Mouse (Mus musculus): ENCODE measurements around the gene Gm37240.

The Gm37240 gene

DNA sequence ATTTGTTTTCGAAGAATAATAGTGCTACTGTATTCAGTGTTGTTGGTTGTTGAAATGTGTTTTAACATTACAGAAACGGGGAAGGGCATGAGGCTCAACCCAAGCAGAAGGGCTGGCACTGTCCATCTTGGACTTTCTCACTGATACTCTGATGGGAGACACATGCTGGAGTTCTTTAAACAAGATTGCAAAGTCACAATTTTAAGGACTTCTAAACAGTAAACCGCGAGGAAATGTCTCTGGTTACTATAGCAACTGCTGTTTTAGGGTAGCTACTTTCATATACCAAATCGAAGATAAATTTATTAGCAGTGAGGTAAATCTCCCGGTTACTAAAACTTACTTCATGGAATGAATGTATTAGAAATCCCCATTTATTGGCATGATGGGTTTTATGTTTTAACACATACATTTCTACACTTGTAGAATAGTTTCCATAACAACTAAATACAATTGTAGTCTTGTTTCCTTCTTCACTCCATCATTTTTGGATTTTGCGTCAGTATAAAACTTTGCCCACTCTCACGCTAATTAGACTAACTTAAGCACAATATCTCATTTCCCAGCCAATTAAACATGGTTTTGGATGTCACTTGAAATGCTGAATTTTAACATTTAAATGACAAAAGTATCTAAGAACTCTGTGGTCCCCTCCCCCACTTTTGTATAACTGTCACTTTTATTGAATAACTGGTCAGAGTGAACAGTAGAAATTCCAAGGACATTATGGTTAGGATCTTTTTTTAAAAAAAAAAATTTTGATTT is 932.1 kb downstream of the Gm37240 start:
- DNase-seq (ENCODE audit: low read depth, low spot score): no peak

GRCm38 (mm10) chr3:84952585-84953187 is 934.6 kb downstream of the Gm37240 start:
- DNase-seq (ENCODE audit: low read depth, low spot score): no peak

DNA sequence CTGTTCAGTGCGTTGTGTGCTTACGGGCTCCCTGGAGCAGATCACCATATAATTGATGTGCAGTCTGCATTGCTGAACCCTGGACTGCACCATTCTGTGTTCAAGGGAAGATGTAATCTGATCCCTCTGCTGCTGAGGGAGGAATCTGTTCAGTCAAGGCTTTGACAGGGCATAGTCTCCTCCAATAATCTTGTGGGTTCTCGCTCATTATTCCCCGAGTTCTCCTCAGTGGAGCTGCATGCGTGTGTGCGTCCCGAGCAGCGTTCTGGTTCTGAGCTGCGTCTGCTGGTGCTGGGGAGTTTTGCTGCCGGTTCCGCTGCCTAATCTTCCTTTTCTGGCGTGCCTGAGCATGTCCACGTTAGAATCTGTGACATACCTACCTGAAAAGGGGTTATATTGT is 935.2 kb downstream of the Gm37240 start:
- peak; percentile 49 for DNase-seq (ENCODE audit: low read depth, low spot score)

GRCm38 (mm10) chr3:84951698-84952097 is 935.6 kb downstream of the Gm37240 start:
- no peak for DNase-seq (ENCODE audit: low read depth, low spot score)

DNA sequence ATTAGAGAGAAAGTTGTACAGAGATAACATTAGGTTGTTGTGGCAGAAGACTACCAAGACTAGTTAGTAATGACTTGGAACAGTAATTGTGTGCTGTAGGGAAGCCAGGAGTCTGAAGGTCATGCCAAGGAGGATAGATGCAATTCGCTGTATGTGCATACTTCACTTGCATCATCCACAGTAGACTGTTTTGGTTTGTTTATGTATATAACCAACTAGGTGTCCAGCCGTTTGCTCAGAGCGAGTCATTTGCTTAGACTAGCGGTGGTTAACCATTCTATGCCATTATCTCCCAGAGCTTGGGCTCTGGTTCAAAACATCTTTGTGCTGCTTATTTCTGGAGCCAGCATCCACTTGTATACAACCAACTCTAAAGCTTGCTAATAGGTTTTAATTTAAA is 937.9 kb downstream of the Gm37240 start:
- no peak for DNase-seq (ENCODE audit: low read depth, low spot score)

- no peak for DNase-seq (ENCODE audit: low read depth, low spot score)
Measured at GRCm38 (mm10) chr3:84946381-84946780, 940.9 kb downstream of the Gm37240 start.

GRCm38 (mm10) chr3:84944933-84945332 is 942.4 kb downstream of the Gm37240 start:
- no peak for DNase-seq (ENCODE audit: low read depth, low spot score)

DNA sequence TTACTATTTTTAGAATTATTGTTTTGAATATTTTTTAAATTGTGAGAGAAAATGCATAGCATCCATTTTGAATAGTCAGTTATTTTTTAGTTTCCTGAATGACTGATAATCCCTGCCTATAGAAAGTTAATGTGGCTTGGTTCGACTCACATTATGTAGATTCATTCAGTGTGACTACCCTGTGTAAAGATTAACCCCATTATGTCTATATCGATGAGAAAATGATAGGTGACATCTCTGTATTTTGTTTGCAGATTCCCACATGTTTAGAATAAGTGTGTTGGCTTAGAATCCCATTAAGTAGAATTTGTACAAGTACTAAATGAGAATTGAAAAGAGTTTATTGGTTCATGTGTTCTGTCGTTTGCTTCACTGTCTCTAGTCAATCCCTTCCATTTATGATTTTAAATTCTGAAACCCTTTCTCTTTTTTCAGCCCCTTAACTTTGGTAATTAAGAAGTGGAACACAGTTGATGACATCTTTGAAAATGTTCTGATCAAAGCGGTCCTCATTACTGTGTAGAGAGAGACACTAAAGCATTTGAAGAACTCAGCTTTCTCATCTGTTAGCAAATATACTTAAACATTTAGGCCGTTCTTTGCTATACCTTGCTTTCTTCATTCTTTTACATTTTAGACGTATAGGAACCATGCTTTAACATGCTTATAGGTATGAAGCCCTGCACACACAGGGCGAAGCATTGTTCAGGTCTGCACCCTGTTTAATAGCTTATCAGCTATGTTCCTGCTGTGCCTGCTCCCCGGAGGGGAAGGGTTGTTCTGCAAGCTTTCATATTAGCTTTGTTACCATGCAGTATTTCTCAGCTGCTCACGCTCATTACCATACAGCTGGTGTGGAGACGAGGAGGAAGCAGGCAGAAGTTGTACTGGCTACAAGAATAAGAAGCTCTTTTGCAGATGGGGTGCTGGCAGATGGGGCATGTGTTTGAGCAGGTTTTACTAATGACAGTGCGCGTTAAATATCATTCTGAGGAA is 949.7 kb downstream of the Gm37240 start:
- no peak for DNase-seq (ENCODE audit: low read depth, low spot score)

- no peak for DNase-seq (ENCODE audit: low read depth, low spot score)
Measured at GRCm38 (mm10) chr3:84936956-84937355, 950.4 kb downstream of the Gm37240 start.

DNA sequence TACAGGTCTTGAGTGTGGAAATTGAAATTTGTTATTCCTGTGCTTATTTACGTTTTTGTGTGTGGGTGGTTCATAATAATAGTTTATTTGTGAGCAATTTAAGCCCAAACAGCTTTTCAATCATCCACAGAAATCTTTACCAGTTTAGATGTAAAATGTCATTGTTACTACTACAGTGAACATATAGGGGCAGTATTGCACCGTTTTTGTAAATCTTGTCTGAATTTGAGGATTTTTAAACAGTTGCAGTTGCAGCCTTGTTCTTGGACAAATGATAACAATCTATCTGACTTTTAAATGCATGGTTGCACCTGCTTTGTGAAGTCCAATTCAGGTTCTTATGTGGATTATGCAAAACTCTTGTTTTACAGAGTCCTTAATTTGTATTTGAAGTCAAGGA is 951.1 kb downstream of the Gm37240 start:
- no peak for DNase-seq (ENCODE audit: low read depth, low spot score)

GRCm38 (mm10) chr3:84935729-84936128 is 951.6 kb downstream of the Gm37240 start:
- DNase-seq (ENCODE audit: low read depth, low spot score): no peak

GRCm38 (mm10) chr3:84930683-84931082 is 956.6 kb downstream of the Gm37240 start:
- DNase-seq (ENCODE audit: low read depth, low spot score): no peak

GRCm38 (mm10) chr3:84929171-84929570 is 958.1 kb downstream of the Gm37240 start:
- DNase-seq (ENCODE audit: low read depth, low spot score): no peak

- DNase-seq (ENCODE audit: low read depth, low spot score): no peak
Measured at GRCm38 (mm10) chr3:84927901-84928300, 959.4 kb downstream of the Gm37240 start.

DNA sequence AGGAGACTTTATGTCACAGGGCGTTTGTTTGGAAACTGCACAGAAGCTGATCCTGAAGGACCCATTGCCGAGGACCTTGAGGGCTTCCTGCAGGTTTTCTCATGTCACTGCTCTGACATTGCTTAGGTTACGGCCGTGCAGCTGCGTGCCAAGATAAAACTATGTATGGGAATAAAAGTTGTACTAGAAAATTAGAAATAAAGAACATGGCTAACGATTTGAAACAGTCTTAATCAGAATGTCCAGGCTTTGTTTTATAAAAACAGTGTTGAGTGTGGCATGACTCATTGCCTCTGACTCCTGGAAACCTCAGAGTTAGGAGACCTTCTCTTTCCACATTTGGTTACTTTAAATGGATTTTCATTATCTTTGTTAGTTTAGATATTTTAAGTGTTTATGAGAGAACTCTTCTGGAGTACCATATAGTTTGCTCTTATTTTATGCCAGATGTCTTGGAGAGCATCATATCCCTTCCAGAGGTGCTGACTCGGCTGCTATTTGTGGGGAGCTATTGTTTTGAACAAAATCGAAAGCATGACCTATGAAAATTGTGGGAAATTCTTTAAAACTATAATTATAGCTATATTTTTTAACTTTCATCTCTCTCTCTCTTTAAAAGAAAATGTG is 960.0 kb downstream of the Gm37240 start:
- no peak for DNase-seq (ENCODE audit: low read depth, low spot score)

DNA sequence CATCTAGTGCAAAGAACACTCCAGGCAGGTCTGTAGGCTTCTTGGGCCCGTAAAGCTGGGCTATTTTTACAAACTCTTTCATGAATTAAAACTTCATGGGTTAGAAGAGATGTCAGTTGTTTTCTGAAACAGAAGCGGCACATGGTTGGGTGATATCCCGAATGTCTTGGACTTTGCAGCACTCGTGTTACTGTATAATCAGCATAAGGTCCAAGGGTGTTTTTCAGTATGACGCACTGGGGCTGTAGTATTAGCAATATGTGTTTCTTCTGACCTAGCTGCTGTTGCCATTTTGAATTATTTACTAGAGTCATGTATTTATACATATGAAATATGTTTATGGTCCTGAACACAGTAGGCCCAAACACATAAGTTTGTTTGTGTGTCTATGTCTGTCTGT is 961.2 kb downstream of the Gm37240 start:
- no peak for DNase-seq (ENCODE audit: low read depth, low spot score)

- DNase-seq (ENCODE audit: low read depth, low spot score): no peak
Measured at GRCm38 (mm10) chr3:84925229-84925628, 962.1 kb downstream of the Gm37240 start.

DNA sequence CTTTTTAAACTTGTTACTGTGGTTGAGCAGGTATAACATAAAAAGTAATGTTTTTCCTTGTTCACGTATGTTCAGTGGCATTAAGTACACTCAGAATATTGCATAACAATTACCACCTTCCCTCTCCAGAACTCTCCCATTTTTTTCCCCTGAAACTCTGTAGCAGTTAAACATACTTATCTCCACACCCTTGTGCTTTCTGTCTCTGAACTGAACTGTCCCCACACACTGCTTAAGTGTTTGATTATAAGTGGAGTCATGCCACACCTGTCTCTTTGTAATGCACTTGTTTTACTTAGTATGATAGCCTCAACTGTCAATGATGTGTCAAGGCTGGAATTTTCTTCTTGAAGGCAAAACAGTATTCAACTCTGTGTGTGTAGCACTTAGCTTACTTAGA is 963.6 kb downstream of the Gm37240 start:
- DNase-seq (ENCODE audit: low read depth, low spot score): no peak

DNA sequence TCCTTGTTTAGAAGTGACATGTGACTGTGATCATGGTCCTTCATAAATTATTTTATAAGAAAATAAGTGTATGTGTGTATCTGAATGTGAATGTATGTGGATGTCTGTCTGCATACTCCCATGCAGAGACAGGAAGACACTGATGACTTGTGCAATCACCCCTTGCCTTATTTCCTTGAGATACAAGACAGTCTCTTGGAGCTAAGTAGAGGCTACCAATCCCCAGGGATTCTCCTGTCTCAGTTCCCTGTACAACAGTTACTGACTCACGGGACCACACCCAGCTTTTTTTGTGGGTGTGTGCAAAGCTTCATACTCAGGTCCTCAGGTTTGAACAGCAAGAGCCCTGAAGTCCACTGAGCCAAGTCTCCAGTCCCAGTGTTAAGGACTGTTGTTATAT is 964.1 kb downstream of the Gm37240 start:
- no peak for DNase-seq (ENCODE audit: low read depth, low spot score)

DNA sequence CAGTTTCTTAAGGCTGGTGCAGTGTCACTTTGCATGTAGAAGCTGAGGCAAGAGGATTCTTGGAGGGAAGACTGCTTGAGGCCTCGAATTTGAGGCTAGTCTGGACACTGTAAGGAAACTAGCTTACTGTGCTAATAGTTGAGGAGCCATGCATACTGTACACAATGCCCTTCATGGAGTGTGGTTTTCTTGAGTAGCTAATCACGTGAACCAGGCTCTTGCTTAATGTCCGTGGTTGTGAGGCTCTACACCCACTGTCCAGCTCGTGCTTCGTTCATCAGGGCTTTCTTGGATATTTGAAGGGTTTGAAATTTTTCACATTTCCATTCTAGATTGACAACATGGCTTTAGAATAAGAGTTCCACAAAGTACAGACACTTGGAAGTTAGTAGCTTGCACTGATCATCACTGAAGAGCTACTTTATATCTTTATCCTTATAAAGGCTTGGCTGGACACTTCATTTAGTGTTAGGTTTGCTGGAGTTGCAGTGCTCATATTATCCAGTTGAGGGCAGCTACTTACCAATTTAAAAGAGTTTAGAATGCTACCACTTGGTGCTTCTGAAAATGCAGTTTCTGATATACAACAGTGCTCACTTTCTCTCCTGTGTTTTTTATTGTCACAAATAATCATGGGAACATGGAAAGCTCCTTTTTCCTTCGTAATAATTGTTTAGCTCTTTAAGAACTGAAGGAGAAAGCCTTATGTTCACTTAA is 965.5 kb downstream of the Gm37240 start:
- no peak for DNase-seq (ENCODE audit: low read depth, low spot score)

All from retina, postnatal 7 days (tissue).